Mouse (Mus musculus) spleen, adult 2 months (tissue): ENCODE measurements around the gene Rrn3. TPM values are rescaled to one million over a fixed set of nuclear protein-coding genes. Genes with fewer than 3 reads are reported as not detected.
A peak's percentile ranks its signal among the peaks of the same experiment; 100 is the strongest.
"Not testable (repeated sequence)": the region's sequence is repeated elsewhere in the genome, so short reads cannot be mapped to it uniquely, and the experiment has no call there.

Experiments
- DNase-seq, 2 experiments: peaks; one replicate each; pipeline versions ENCODE4 v3.0.0 to v3.0.0-alpha.2; 2012 to 2021; ENCODE audit warnings: low spot score in 2 of 2, low read depth in 1 of 2
- H3K27ac ChIP-seq: fragments of 200-500 bp; 2 replicates; pipeline ENCODE4 v1.5.1; 2012; ENCODE audit warnings: low read length, inconsistent platforms; ENCODE audit not compliant: insufficient read depth
- H3K27me3 ChIP-seq: fragments of 200-500 bp; 2 replicates; pipeline ENCODE4 v1.6.1; 2012; ENCODE audit warnings: mild to moderate bottlenecking, moderate library complexity, low read length, inconsistent platforms; ENCODE audit not compliant: control insufficient read depth, insufficient read depth
- H3K36me3 ChIP-seq: fragments of 200-500 bp; 2 replicates; pipeline ENCODE4 v1.6.1; 2012; ENCODE audit warnings: mild to moderate bottlenecking, low read length, inconsistent platforms; ENCODE audit not compliant: control insufficient read depth, insufficient read depth
- H3K4me1 ChIP-seq: fragments of 200-500 bp; 2 replicates; pipeline ENCODE4 v1.6.1; 2011; ENCODE audit warnings: inconsistent platforms; ENCODE audit not compliant: control insufficient read depth, insufficient read depth, insufficient read length
- H3K4me3 ChIP-seq: fragments of 200-500 bp; 2 replicates; pipeline ENCODE4 v1.5.1; 2011; ENCODE audit warnings: mild to moderate bottlenecking, inconsistent platforms; ENCODE audit not compliant: insufficient read depth, insufficient read length; ENCODE audit errors: extremely low read depth
- CTCF ChIP-seq: fragments of 200-500 bp; IDR thresholded peaks from 2 replicates; pipeline ENCODE4 v1.5.1; 2011; ENCODE audit warnings: mild to moderate bottlenecking, inconsistent platforms; ENCODE audit not compliant: insufficient read depth, insufficient read length, insufficient replicate concordance; ENCODE audit errors: extremely low read depth
- POLR2A ChIP-seq: fragments of 200-500 bp; IDR thresholded peaks from 2 replicates; pipeline ENCODE4 v1.6.1; 2011; ENCODE audit warnings: low read depth, low read length, inconsistent platforms
- WGBS: fragments of 180-500 bp; shearing (Covaris S2); methylation state at CpG from one replicate; pipeline ENCODE4 v1.1.7; 2018; 5-methylcytosine and 5-hydroxymethylcytosine counted together
- polyA plus RNA-seq: library from polyadenylated mRNA; depleted of rRNA; stranded (reverse); fragments of >200 nt; gene quantifications from 2 replicates; pipeline ENCODE4 v1.2.3, GENCODE M21; 2012

The Rrn3 gene
- polyA plus RNA-seq, 1 experiment = 5.9 TPM

DNA sequence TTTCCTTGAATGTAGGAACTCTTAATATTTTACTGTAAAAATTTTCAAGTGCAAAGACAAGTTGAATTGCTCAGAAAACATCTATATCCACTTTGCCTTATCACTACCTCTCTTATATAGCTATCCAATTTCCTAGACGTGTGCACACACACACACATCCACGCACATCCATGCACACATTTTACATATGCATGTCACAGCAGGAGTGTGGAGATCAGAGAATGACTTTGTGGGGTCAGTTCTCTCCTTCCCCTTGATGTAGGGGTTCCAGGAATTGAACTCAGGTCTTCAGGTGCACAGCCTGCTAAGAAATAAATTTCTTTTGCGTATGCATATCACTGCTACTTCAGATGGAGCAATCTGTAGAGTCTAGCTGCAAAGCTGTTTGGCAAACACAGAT is 32.4 kb upstream of the Rrn3 start:
- H3K4me3 ChIP-seq = no peak overlapping the region
- no peaks in the 10 kb centered on the region for H3K4me1 ChIP-seq
- 79% methylated on average over 3 of the region's 3 CpGs for WGBS
- DNase-seq = no peak
- no peak overlapping the region for H3K27ac ChIP-seq
- H3K36me3 ChIP-seq = no peaks in the 10 kb centered on the region
- H3K27me3 ChIP-seq = no peaks in the 10 kb centered on the region
- TF ChIP-seq CTCF (no peak), POLR2A (no peak)

GRCm38 (mm10) chr16:13748813-13749212 is 31.7 kb upstream of the Rrn3 start:
- H3K4me3 ChIP-seq, H3K27me3 ChIP-seq, H3K36me3 ChIP-seq, DNase-seq, H3K4me1 ChIP-seq, H3K27ac ChIP-seq: not testable (repeated sequence)
- WGBS = 53% methylated on average over 10 of the region's 10 CpGs

DNA sequence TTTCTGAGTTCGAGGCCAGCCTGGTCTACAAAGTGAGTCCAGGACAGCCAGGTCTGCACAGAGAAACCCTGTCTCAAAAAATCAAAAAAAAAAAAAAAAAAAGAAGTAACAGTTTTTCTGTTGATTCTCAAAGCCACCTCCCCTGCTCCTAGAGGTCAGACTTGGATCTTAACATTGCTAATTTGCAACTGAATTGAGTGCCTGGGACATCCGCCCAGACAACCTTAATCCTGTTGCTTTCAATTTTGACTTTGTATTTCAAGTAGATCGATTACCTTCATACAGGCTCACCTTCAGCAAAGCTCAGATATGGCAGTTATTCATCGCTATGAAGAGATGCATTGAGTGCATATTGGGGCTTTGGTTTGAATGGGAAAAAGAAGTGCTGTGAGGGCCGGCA is 31.2 kb upstream of the Rrn3 start:
- Histone ChIP-seq H3K27me3 (no peaks in the 10 kb centered on the region), H3K36me3 (no peaks in the 10 kb centered on the region), H3K27ac (no peak overlapping the region), H3K4me1 (no peaks in the 10 kb centered on the region), H3K4me3 (no peak overlapping the region)
- no peak for DNase-seq
- no peak for TF ChIP-seq CTCF
- TF ChIP-seq POLR2A = no peak
- WGBS = 76% methylated on average over 5 of the region's 5 CpGs

DNA sequence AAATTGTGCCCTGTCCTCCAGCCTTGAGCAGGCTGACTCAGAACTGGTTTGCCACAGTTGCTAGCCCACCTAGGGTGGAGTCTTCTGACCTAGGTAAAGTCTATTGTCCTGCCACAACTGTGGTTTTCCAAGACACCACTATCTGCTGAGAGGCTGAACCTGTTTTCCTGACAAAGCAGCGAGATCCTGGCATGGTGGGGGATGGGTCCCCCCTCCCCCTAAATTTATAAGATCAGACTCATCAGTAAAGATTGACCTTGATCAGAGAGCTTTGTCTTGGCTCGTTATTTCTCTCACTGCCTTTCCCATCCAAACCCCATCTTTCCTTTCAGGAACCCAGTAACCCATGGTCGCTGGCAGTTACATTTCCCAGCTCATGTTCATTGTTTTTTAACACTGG is 30.5 kb upstream of the Rrn3 start:
- H3K4me1 ChIP-seq = no peaks in the 10 kb centered on the region
- DNase-seq = no peak
- TF ChIP-seq CTCF = no peak
- TF ChIP-seq POLR2A = no peak
- no peak overlapping the region for H3K4me3 ChIP-seq
- H3K27me3 ChIP-seq = no peaks in the 10 kb centered on the region
- H3K27ac ChIP-seq = no peak overlapping the region
- WGBS = 85% methylated on average over 3 of the region's 3 CpGs
- no peaks in the 10 kb centered on the region for H3K36me3 ChIP-seq

DNA sequence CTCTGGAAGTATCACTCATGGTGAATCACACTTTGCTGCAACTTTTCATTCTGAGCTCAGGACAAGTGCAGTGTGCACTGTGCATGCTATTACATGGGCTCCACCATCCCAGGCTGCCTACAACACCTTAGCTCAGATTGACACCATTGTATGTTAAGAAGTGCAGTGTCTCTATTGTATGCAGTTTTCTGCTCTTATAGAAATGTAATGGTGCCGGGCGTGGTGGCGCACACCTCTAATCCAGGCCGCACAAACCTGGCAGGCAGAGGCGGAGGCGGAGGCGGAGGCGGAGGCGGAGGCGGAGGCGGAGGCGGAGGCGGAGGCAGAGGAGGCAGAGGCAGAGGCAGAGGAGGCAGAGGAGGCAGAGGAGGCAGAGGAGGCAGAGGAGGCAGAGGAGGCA is 29.9 kb upstream of the Rrn3 start:
- DNase-seq = no peak
- H3K27ac ChIP-seq = no peak overlapping the region
- no peaks in the 10 kb centered on the region for H3K4me1 ChIP-seq
- 92% methylated on average over 12 of the region's 13 CpGs for WGBS
- no peak overlapping the region for H3K4me3 ChIP-seq
- H3K27me3 ChIP-seq = no peaks in the 10 kb centered on the region
- H3K36me3 ChIP-seq = no peaks in the 10 kb centered on the region
- TF ChIP-seq CTCF = no peak
- no peak for TF ChIP-seq POLR2A

DNA sequence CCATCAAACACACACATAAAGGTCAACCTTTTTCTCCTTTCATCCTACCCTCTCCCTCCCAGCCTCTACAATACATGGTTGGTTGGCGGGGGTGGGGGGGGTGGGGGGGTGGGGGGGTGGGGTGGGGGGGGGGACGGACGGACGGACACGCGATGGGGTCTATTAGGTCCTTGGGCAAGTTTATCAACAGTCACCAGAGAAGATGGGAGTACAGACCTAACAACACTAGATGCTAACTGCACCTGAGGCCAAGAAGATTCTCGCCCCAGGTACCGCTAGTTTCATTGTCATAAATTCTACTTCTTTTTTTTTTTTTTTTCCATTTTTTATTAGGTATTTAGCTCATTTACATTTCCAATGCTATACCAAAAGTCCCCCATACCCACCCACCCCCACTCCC is 26.5 kb upstream of the Rrn3 start:
- WGBS = 32% methylated on average over 8 of the region's 8 CpGs
- Histone ChIP-seq H3K36me3 (no peaks in the 10 kb centered on the region), H3K4me3 (peak overlapping the region; percentile 72; the same call in 1 of the 2 replicates), H3K4me1 (no peaks in the 10 kb centered on the region), H3K27me3 (no peaks in the 10 kb centered on the region), H3K27ac (no peak overlapping the region)
- TF ChIP-seq POLR2A (no peak), CTCF (no peak)
- no peak for DNase-seq

DNA sequence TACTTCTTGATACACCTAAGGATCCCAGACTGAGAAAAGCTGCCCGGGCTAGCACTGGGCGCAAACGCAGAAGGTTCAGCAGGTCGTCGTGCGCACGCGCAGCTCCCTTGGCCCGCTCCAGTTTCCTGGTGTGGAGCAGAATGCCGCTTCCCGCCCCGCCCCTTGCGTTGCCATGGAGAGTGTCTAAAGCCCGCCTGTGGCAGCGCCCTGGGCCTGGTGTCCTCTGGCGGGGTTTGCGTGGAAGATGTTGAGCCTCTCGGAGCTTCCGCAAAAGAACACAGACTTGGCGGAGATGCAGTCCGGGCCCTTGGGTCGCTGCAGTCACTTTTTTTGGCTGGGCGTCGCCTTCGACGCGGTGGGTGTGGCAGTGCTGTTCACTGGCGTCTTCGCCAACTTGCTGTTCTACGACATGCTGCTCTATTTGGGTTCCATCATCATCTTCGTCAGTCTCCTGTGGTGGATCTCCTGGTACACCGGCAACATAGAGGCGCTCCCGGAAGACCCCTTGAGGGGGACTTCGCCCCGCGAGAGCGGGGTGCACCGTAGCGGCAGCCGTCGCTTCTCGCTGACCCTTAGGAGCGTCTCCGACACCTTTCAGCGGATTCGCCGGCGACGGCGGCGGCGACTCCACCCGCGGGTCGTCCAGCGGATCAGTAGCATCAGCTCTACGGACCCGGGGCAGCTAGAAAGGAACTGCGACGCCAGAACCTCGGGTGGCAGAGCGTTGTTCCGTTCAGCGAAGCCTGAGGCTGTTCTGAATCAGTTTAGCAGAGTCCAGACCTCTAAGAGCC is 25.9 kb upstream of the Rrn3 start:
- DNase-seq = peak; percentile 70 to 89
- H3K27ac ChIP-seq = peak overlapping the region; percentile 56
- 1% methylated on average over 65 of the region's 65 CpGs for WGBS
- TF ChIP-seq CTCF = no peak
- no peak for TF ChIP-seq POLR2A
- no peaks in the 10 kb centered on the region for H3K4me1 ChIP-seq
- no peaks in the 10 kb centered on the region for H3K36me3 ChIP-seq
- peak overlapping the region; percentile 72 for H3K4me3 ChIP-seq
- no peaks in the 10 kb centered on the region for H3K27me3 ChIP-seq
